Mouse (Mus musculus) kidney, postnatal 4 days (tissue): ENCODE measurements at regions not wholly inside any gene's neighbourhood (a gene's known extent, or its start where the extent isn't known, plus 50 kb on each side); places are given as distances from the start of the nearest gene placed in this dataset.
A peak's percentile ranks its signal among the peaks of the same experiment; 100 is the strongest.
"Not testable (repeated sequence)": the region's sequence is repeated elsewhere in the genome, so short reads cannot be mapped to it uniquely, and the experiment has no call there.

ENCODE experiments used
- DNase-seq, 2 experiments: peaks; one replicate each; pipeline ENCODE4 v3.0.0; 2021; ENCODE audit warnings: mixed read lengths in 2 of 2

DNA sequence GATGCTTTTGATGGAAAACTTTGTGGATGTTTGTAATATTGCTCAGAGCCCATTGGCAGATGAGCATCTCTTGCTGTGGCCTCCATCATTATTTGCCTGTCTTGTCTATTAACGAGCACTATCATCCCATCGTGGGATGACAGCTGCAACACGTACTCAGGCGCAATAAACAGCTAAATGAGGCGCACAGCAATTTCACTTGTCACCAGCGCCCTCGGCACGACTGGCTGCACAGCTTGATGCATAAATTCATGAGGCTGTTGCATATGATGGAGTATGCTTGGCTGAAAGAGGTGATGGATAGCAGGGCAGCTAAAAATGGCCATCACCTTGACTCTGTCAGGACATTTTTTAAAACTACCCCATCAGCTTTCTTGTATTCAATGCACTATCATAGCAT lies 853.1 kb upstream of the Pou3f2 start:
- DNase-seq = no peak

DNA sequence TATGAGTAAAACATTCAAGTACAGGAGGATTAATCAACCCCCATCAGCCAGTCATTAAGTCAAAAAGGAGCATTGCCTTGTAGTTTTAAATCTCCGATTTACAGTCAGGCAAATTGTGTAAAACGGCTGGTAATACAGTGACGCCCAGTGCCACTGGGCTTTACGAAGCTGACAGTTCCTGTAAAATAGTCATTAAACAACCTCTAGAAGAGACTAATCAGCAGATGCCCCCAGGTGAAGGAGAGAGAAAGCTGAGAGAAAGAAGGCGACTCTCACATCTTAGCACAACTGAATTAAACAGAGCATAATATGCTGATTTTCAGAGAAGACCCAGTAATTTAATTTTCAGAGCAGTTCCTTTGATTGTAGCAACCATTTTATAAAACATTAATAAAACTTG lies 850.3 kb upstream of the Pou3f2 start:
- no peak for DNase-seq

DNA sequence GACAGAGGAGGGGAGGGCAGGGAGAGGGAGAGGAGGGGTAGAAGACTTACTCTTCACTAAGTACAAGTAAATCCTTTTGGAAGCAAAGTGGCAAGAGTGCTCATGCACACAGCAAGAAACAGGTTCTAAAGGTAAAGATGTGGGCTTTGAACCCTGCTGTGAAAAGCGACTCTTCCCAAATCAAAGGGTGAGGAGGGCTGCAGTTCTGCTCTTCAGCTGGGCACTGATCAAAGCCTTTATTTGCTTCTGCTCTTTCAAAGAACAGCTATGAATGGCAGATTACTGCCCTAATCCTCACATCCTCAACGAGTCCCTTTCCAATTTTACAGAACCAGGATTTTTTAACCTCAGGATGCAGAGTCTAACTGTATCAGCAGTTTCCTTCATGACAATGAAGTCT lies 812.5 kb upstream of the Pou3f2 start:
- DNase-seq = no peak

DNA sequence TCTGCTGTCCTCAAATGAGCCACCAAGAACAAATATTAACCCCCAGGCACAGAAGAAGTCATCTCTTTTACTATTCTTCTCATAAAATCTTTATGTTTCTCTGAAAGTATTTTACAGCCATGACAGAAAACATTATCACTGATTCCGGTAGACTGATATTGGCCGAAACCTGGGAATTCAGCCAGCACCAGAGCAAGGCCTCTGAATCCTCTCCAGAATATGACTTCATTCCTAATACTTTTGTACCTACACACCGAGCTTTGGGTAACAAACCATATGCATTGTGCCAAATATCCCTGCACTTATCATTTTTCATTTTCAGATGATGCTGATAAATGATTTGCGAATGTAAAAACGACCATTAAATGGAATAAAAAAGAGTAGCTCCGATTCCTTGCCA lies 791.9 kb upstream of the Pou3f2 start:
- no peak for DNase-seq

DNA sequence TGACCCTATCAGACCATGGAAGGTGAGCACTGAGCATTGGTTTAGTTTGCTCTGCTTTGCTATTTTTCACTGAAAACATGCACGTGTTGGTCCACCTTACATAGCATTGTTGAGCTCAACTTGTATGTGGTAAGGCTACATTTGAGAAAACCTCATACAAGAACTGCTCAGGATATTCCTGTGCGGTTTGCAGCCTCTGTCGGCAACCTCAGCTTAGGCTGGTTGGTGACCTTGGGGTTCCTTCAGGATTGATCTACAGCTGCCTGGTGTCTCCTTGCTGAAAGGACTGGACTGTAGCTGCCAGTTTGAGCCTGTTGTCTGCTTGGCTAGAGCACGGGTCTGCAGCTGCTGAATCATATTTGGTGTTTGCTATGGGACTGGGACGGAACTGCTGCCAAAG lies 787.0 kb upstream of the Pou3f2 start:
- DNase-seq = no peak

DNA sequence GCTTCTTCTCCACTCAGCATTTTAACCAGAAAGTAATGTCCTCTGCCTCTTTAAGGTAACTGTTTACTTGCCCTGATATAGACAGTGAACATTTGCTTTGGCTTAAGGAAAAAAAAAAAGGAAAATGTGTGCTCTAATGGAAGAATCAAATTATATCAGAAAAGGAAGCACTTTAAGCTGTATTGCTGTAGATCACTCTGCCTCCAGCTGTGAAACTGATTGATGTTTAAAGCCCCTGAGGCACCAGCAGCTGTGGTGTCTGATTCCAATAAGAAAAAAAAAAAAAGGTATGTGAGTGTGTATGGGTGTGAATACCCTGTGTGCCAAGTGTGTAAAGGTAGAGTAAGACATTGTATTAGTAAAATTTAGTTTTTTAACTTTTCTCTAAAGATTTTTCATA lies 783.8 kb upstream of the Pou3f2 start:
- DNase-seq = no peak

GRCm38 (mm10) chr4:23260371-23260770 lies 772.2 kb upstream of the Pou3f2 start:
- DNase-seq = no peak

DNA sequence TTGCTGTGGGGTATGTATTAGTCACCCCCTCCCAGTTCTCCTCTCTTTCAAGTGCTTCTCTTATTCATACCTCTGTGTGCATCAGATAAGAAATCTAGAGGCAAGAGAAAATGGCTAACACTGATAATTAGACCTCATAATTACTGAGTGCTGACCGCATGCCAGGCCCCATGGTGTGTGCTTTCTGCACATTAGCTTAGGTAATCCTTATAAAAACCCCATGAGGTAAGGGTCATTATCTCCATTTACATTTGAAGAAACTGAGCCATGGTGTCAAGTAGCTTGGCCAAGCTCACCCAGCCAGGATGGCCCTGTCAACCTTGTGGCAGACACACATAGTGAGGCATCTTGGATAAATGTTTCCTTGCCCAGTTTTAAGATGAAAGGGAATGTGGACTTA lies 746.8 kb upstream of the Pou3f2 start:
- no peak for DNase-seq

GRCm38 (mm10) chr4:23194756-23195155 lies 706.6 kb upstream of the Pou3f2 start:
- not testable (repeated sequence) for DNase-seq

DNA sequence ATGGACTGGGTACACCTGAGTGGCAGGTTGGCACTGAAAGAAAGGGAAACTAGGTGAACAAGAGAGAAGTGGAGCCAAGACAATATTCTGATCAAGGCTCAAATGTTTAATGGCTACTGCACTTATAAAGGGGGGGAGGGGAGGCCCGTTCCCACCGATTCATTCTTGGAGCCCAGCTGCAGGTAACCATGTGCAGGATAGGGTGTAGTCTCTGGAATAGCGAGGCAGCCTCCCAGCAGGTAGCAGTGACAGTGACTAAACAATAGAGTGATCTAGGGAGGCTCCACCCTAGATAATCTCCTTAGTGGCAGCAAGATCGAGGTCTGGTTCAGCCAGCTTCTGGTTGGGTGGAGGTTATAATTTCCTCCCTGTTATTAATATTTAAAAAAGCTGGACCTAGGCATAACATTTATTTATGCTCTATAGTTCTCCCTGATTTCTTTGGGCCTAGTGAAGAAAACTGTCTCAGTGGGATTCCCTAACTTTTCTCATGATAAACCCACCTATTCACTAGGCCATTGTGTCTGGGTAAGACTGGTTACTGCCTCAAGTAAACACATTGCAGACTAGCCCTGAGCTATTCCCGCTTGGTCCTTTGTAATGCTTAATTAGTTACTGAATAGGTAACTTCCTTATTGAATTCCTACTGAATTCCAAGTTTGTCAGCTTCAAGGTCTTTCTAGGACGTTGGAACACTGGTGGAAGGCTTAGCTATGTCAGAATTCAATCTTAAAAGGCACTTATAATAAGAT lies 705.4 kb upstream of the Pou3f2 start:
- DNase-seq = no peak

DNA sequence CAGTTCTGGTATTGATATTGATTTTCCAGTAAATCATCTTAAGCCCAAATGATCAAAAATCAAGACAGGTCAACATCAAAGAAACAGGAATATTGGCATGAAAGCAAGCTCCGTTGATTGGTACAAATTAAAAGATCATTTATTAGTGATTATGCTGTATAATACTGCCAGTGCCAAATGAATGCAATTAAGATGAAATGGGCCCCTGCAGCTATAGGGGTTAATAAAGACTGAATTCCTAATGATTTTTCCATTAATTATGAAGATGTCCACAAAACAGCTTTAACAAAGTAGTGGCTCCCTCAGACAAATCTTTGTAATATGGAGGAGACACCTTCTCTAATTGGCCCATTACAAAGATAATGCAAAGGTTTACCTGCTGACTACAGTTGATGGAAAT lies 685.6 kb upstream of the Pou3f2 start:
- no peak for DNase-seq

DNA sequence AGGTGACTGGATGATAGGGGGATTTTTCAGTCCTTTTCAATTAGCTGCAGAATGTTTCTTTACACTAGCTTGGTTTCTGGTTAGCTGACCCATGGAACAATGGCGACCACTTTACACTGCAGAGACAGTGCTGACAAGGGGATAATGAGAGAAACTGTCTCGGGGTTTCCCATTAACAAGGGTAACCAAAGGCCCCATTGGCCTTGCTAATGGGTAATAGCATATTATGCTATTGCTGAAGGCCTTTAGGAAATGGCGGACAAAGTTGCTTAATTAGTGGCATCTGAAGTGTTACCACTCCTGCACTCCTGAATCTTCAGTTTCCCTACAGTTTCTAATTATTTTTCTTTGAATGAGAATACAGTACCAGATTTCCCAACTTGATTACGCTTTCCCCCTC lies 685.2 kb upstream of the Pou3f2 start:
- no peak for DNase-seq

DNA sequence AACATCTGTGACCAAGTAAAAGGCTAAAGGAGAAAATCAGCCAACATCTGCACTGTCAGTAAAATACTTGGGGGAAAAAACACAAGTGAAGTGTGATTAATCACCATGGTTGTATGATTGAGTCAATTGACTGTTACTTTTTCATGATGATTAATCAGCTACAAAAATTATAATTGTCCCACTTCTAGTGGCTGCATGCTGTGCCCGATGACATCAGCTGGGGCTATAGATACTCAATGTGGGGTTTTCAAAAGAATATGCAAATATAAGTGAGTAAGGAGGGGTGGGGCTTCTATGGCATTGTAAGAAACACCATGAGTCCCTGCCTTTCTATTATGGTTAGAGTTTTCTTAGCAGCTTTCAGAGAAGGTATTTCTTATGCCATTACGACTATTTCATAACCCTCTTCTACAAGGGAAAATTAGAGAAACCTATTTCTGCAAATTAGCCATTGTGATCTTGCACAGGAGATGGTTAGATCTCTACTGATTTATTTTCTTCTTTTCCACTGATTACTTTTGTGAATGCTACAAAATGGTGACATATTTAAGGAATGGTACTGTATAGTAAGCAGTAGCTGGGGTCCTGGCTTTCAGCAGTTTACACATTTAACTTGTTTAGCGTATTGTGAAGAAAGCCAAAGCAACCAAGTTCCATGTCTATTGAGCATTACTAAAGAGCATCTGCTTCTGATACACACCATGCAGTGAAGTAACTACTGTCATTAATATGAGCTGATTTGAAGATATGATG lies 660.1 kb upstream of the Pou3f2 start:
- DNase-seq = no peak

GRCm38 (mm10) chr4:23133386-23133785 lies 645.2 kb upstream of the Pou3f2 start:
- no peak for DNase-seq

GRCm38 (mm10) chr4:23101452-23101851 lies 613.3 kb upstream of the Pou3f2 start:
- DNase-seq = not testable (repeated sequence)

DNA sequence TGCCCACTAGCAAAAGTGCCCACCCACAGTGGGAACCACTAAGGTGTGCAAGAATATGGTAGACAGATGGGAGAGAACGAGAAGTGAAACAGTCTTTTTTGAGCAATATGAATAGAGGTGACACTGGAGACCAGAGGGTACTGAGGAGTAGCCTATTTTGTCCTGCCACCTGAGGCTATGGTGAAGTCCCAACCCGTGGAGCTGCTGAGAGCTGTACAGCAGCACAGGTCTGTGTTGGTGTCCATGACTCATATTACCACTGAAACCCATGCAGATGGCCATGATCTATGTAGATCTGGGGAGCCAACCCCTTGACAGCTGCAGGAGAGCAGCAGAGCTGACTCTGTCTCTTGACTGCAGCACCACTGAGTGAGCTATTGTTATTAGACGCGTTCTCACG lies 591.4 kb upstream of the Pou3f2 start:
- no peak for DNase-seq

GRCm38 (mm10) chr4:23077603-23078002 lies 589.4 kb upstream of the Pou3f2 start:
- DNase-seq = no peak

- DNase-seq = no peak
These were observed 562.6 kb upstream of the Pou3f2 start for GRCm38 (mm10) chr4:23050701-23051317.

- no peak for DNase-seq
These were observed 549.6 kb upstream of the Pou3f2 start for GRCm38 (mm10) chr4:23037784-23038183.

- DNase-seq = no peak
These were observed 543.1 kb upstream of the Pou3f2 start for GRCm38 (mm10) chr4:23031271-23031670.

DNA sequence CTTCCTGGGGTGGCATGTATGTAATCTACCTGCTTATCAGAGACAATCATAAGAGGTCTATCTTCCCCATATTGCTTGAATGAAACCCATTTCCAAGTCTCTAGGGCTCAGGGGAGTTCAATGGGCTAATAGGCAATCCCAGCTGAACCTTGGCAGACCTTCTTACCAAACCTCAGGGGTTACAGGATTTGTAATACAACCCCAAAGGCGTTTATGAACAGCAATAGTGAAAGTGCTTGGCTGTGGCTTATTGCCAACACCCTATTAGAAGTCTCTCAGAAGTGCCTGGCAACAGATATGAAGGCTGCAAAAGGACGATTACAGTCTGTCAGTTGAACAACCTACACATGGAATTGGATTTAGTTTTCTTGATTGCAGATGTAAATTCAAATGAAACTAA lies 534.0 kb upstream of the Pou3f2 start:
- no peak for DNase-seq

- no peak for DNase-seq
These were observed 522.2 kb upstream of the Pou3f2 start for GRCm38 (mm10) chr4:23010346-23010745.

DNA sequence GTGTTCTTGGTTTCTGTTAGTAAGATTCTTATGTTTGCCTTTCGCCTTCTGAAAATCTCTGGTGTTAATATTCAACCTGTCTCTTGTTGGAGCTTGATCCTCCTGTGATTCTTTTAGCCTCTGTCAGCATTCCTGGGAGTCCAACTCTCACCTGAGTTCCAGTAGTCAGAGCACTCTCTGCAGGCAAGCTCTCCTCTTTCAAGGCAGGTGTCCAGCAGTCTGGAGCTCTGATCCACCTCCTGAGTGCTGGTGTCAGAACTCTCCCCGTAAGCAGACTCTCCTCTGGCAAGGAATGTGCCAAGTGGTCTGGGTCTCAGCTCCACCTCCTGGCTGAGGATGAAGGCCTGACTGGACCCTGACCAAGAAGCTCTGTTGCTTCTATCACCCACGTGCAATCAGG lies 521.0 kb upstream of the Pou3f2 start:
- peak; percentile 1 for DNase-seq

DNA sequence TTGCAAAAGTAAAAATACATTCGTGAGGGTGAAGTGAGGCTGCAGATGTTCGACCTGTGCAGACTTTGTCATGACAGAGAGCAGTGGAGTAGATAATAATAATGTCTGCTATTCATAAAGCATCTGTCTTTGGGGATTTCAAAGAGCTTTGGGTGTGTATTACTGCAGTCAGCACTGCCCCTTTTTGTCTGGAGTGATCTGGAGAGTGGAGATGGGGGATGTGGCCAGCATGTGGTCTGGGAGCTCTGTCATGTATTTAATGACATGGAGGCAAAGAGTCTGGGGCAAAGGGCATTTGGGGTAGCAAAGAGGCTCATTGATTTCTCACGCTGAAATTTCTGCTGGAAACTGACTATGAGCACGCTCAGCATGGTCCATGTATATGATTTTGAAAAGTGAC lies 510.8 kb upstream of the Pou3f2 start:
- DNase-seq = no peak
